Mouse (Mus musculus) G1E (cell line): Measurements from ENCODE around the gene Olfr224.

Experiments used
- CTCF ChIP-seq: IDR thresholded peaks from 2 replicates; pipeline ENCODE4 v1.5.1; 2012; ENCODE audit warnings: low read depth, low read length, inconsistent platforms, mixed read lengths
- TAL1 ChIP-seq: conservative IDR thresholded peaks from 2 replicates; pipeline ENCODE4 v1.6.1; 2012; ENCODE audit warnings: low read depth, low read length, inconsistent platforms, mixed read lengths

GRCm38 (mm10) chr11:58546322-58546721, 24.0 kb downstream of the Olfr224 start, which contains the start of gene Olfr329-ps:
- TF ChIP-seq CTCF (no peak), TAL1 (no peak)
